Mouse (Mus musculus) G1E (cell line): Measurements from ENCODE around the gene Plch2. TPM values are rescaled to one million over a fixed set of nuclear protein-coding genes. Genes with fewer than 3 reads are reported as not detected.

Source experiments
- ATAC-seq: 2 replicates; pipeline ENCODE4 v1.8.0; 2016; ENCODE audit warnings: mild to moderate bottlenecking; ENCODE audit not compliant: insufficient number of reproducible peaks, poor library complexity, low FRiP score, severe bottlenecking; ENCODE audit errors: extremely low read depth
- DNase-seq: peaks from one replicate; pipeline ENCODE4 v3.0.0; 2012; ENCODE audit warnings: low spot score
- H3K27me3 ChIP-seq: 2 replicates; pipeline ENCODE4 v1.6.1; 2012; ENCODE audit warnings: mild to moderate bottlenecking, low read length, inconsistent platforms; ENCODE audit not compliant: insufficient read depth
- H3K36me3 ChIP-seq: replicated peaks from 2 replicates; pipeline ENCODE3; 2012; ENCODE audit warnings: mild to moderate bottlenecking, inconsistent platforms
- H3K4me1 ChIP-seq: 2 replicates; pipeline ENCODE4 v1.6.1; 2012; ENCODE audit warnings: low read depth, low read length, inconsistent platforms, mixed read lengths; ENCODE audit not compliant: insufficient read depth
- H3K4me3 ChIP-seq: 2 replicates; pipeline ENCODE4 v1.5.1; 2012; ENCODE audit warnings: low read depth, mild to moderate bottlenecking, inconsistent platforms, low read length, moderate library complexity, mixed read lengths
- H3K9me3 ChIP-seq: replicated peaks from 2 replicates; pipeline ENCODE4 v1.6.1; 2012; ENCODE audit warnings: inconsistent platforms
- CTCF ChIP-seq: IDR thresholded peaks from 2 replicates; pipeline ENCODE4 v1.5.1; 2012; ENCODE audit warnings: low read depth, low read length, inconsistent platforms, mixed read lengths
- GATA1 ChIP-seq: IDR thresholded peaks from 2 replicates; pipeline ENCODE4 v1.6.1; 2012; ENCODE audit warnings: borderline replicate concordance, low read length, inconsistent platforms, mixed read lengths
- GATA2 ChIP-seq: IDR thresholded peaks from 2 replicates; pipeline ENCODE4 v1.6.1; 2012; ENCODE audit warnings: low read depth, low read length, inconsistent platforms, borderline replicate concordance
- POLR2AphosphoS5 ChIP-seq: IDR thresholded peaks from 2 replicates; pipeline ENCODE4 v1.6.1; 2012; ENCODE audit warnings: low read depth, low read length, inconsistent platforms; ENCODE audit not compliant: insufficient replicate concordance
- TAL1 ChIP-seq: conservative IDR thresholded peaks from 2 replicates; pipeline ENCODE4 v1.6.1; 2012; ENCODE audit warnings: low read depth, low read length, inconsistent platforms, mixed read lengths
- polyA plus RNA-seq: library from polyadenylated mRNA; stranded (reverse); fragments of >175 nt; gene quantifications from 2 replicates; pipeline ENCODE4 v1.2.3, GENCODE M21; 2012
- total RNA-seq, 2 experiments: library from RNA; stranded (forward) in 1 of 2; stranded (reverse) in 1 of 2; fragments of 200-1000 nt in 1 of 2; fragments of >200 nt in 1 of 2; fragmentation: Nextera tagmentation in 1 of 2; gene quantifications; 2 replicates each; pipeline ENCODE4 v1.2.3; 2014 to 2017

Plch2 gene
- total and polyA plus RNA-seq, 3 experiments = 0.22 to 1.5 (median 0.61) TPM

GRCm38 (mm10) chr4:154958621-154959020 lies 98.0 kb downstream of the Plch2 start:
- peaks cover 44% of the 10 kb centered on the region for H3K4me1 ChIP-seq
- no peak for DNase-seq
- peaks cover 23% of the 10 kb centered on the region for H3K9me3 ChIP-seq
- TF ChIP-seq CTCF (no peak), TAL1 (no peak), POLR2AphosphoS5 (no peak), GATA1 (no peak), GATA2 (no peak)
- no peak for ATAC-seq
- H3K36me3 ChIP-seq = no peaks in the 10 kb centered on the region
- H3K4me3 ChIP-seq = no peak overlapping the region
- peaks cover 63% of the 10 kb centered on the region for H3K27me3 ChIP-seq

DNA sequence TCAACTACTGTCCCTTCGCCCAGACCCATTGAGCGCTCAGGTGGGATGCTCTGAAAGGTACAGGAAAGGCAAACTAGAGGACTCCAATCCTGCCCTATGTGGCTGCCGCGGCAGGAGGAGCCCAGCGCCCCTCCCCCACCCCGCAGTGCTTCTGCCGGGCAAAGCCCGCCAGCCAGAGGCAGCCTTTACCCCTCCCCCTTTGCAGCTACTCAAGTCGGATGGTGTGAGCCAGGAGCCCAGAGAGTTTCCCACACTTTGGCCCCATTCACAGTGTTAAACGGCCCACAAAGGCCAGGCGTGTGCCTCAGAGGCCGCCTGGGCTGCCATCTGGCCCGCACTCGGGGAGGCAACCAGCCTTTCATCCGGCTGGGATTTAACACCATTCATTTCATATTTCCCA lies 98.4 kb downstream of the Plch2 start:
- peaks cover 68% of the 10 kb centered on the region for H3K27me3 ChIP-seq
- DNase-seq (peak; percentile 60), ATAC-seq (peak; percentile 52)
- H3K9me3 ChIP-seq = peaks cover 23% of the 10 kb centered on the region
- TF ChIP-seq POLR2AphosphoS5 = no peak
- TF ChIP-seq GATA1 = no peak
- TF ChIP-seq CTCF = no peak
- no peak for TF ChIP-seq GATA2
- TF ChIP-seq TAL1 = no peak
- H3K36me3 ChIP-seq = no peaks in the 10 kb centered on the region
- H3K4me1 ChIP-seq = peaks cover 44% of the 10 kb centered on the region
- H3K4me3 ChIP-seq = peak overlapping the region; percentile 48; the same call in 1 of the 2 replicates

- Histone ChIP-seq H3K4me1 (peaks cover 44% of the 10 kb centered on the region), H3K27me3 (peaks cover 75% of the 10 kb centered on the region), H3K9me3 (peaks cover 23% of the 10 kb centered on the region), H3K4me3 (no peak overlapping the region), H3K36me3 (no peaks in the 10 kb centered on the region)
- TF ChIP-seq POLR2AphosphoS5 (no peak), GATA2 (no peak), TAL1 (no peak), GATA1 (no peak), CTCF (no peak)
- DNase-seq (no peak), ATAC-seq (no peak)
Measured at GRCm38 (mm10) chr4:154957289-154957993, 99.1 kb downstream of the Plch2 start.

- H3K27me3 ChIP-seq = peaks cover 80% of the 10 kb centered on the region
- no peak overlapping the region for H3K4me3 ChIP-seq
- TF ChIP-seq GATA1 = no peak
- no peak for TF ChIP-seq CTCF
- no peak for TF ChIP-seq GATA2
- no peak for TF ChIP-seq POLR2AphosphoS5
- TF ChIP-seq TAL1 = no peak
Measured at GRCm38 (mm10) chr4:154956604-154957003, 100.0 kb downstream of the Plch2 start.

GRCm38 (mm10) chr4:154952461-154953241 lies 103.9 kb downstream of the Plch2 start:
- TF ChIP-seq TAL1 = no peak
- Histone ChIP-seq H3K4me3 (no peak overlapping the region), H3K27me3 (peaks cover 83% of the 10 kb centered on the region), H3K36me3 (no peaks in the 10 kb centered on the region), H3K4me1 (peaks cover 35% of the 10 kb centered on the region), H3K9me3 (no peaks in the 10 kb centered on the region)
- DNase-seq (no peak), ATAC-seq (no peak)

More at GRCm38 (mm10) chr4:154956604-154957003, 100.0 kb downstream of the Plch2 start:
- peaks cover 19% of the 10 kb centered on the region for H3K9me3 ChIP-seq
- peaks cover 44% of the 10 kb centered on the region for H3K4me1 ChIP-seq
- H3K36me3 ChIP-seq = no peaks in the 10 kb centered on the region
- ATAC-seq (no peak), DNase-seq (no peak)

DNA sequence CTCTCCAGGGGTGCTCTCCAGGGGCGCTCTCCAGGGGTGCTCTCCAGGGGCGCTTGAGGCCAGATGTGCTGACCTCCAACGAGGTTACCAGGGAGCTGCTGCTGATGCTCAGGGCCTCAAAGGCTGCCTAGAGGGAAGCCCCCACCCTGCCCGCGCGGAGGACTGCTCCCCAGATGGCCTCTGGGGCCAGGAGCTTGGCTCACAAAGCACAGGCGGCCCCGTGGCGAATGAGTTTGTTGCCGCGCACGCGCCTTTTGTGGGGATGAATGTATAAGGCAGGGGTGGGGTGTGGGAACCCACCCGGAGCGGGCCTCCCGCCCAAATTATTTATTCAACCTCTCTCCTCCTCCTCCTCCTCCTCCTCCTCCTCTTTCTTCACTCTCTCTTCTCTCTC lies 107.0 kb downstream of the Plch2 start:
- no peak for ATAC-seq

More for the DNA sequence above, 107.0 kb downstream of the Plch2 start:
- Histone ChIP-seq H3K27me3 (peaks cover 85% of the 10 kb centered on the region), H3K4me3 (no peak overlapping the region), H3K4me1 (peaks cover 34% of the 10 kb centered on the region), H3K36me3 (no peaks in the 10 kb centered on the region), H3K9me3 (no peaks in the 10 kb centered on the region)
- TF ChIP-seq CTCF = no peak
- TF ChIP-seq GATA2 = no peak
- TF ChIP-seq POLR2AphosphoS5 = no peak
- TF ChIP-seq GATA1 = no peak
- TF ChIP-seq TAL1 = no peak
- no peak for DNase-seq
